18 mouse cellular contexts compared by ENCODE assay signal in the genomic region with DNA sequence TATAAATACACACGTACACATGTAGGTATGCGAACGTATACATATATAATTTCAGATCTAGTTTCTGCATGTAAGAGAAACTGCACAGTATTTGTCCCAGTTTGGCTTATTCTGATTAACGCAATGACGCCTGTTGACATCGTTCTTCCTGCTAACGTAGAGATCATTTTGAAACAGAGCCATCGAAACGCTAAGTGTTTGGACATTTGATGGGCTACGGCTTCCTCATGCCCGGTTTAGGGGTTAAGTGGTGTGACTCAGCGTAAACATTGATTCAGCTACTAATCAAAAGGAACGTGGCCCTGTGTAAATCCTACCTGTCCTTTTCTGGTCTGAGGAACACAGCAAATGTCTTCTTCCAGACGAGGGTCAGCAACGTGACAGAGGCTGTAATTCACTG.
"Had no signal": no experiment of that assay in that cellular context is flagged by ENCODE, and none has a peak within 500 bp of the region (broad histone marks: within the 10 kb centered on the region; RNA-seq: fewer than 3 reads in every experiment).

No protein-coding gene starts in this region.

- H3K4me2 ChIP-seq: limb, embryonic 12.5 days; limb, embryonic 15.5 days; liver, embryonic 11.5 days; lung, embryonic 14.5 days; midbrain, embryonic 13.5 days; neural tube, embryonic 12.5 days had no signal

- H3K27me3 ChIP-seq: limb, embryonic 12.5 days; limb, embryonic 15.5 days; megakaryocyte, embryonic 14.5 days; midbrain, embryonic 13.5 days; neural tube, embryonic 12.5 days had no signal

- H3K4me1 ChIP-seq: limb, embryonic 12.5 days; midbrain, embryonic 10.5 days; neural tube, embryonic 12.5 days had no signal

- H3K27ac ChIP-seq: limb, embryonic 12.5 days; limb, embryonic 15.5 days; liver, embryonic 14.5 days; midbrain, embryonic 10.5 days; midbrain, embryonic 13.5 days; neural tube, embryonic 12.5 days had no signal

- H3K36me3 ChIP-seq: limb, embryonic 15.5 days had no signal

- H3K9me3 ChIP-seq: limb, embryonic 15.5 days had no signal

- ATAC-seq: intestine, postnatal 0 days; liver, postnatal 0 days; midbrain, embryonic 13.5 days had no signal

- H3K9ac ChIP-seq: limb, embryonic 12.5 days; limb, embryonic 15.5 days; liver, embryonic 14.5 days; liver, postnatal 0 days; lung, embryonic 14.5 days; midbrain, embryonic 13.5 days; neural tube, embryonic 12.5 days had no signal

- H3K4me3 ChIP-seq: limb, embryonic 12.5 days; limb, embryonic 15.5 days; megakaryocyte, embryonic 14.5 days; midbrain, embryonic 10.5 days; midbrain, embryonic 13.5 days; neural tube, embryonic 12.5 days had no signal

- DNase-seq: kidney, postnatal 36 days; left cerebral cortex, postnatal 4 days; liver, postnatal 0 days; lung, embryonic 14.5 days; lung, postnatal 10 days; lung, postnatal 36 days; thymus, adult 2 months; thymus, postnatal 14 days; thymus, postnatal 4 days had no signal
